Mouse (Mus musculus) CH12F3 (cell line): ENCODE results near the gene Gm28269.

Source experiments
- in situ Hi-C: fragments of 300-500 bp; cut with MboI; formaldehyde crosslinking; loops from 2 replicates; pipeline ENCODE4 v1.14.3; 2020; ENCODE audit warnings: low sequenced_read_pairs

Gm28269 gene

DNA sequence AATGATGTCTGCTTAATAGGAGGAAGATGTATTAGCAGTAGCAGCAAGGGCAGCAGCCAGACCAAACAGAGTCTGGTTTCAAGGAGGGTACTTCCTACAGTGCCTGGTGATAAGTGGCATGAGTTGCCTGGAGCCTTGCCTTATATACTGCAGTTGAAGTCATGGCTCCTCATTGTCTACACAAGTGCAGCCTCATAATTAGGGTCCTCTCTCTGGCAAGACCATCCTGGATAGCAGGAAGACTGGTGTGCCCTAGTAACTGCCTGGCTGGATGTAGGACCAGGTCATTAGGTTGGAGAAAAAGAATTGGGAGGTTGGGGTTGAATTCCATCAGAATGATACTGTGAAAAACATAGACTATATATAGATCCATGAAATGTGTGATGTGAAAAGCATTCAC lies at the start of gene Gm28269:
Gene Gm28269 (minus strand): TSS at position 101 of the 400 bp plus-strand sequence.
- in situ Hi-C loops, result no loop called here

DNA sequence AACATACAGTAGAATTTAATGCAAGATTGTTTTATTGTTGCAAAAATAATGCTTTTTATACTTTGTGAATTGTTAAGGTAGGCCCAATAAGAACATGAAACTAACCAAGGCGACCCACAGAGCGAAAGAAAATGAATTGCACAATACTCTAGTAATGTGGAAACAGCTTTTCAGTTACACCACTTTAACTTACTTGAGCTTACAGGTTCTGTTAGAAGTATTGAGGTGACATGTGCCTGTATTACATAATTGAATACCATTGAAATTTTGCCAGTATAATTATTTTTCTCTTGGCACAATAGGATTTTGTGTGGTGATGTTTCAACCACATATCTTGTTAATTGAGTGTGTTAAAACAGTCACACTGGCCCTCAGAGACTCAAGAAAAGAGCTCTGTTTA lies 28.0 kb downstream of the Gm28269 start:
- in situ Hi-C loops, result no loop called here

DNA sequence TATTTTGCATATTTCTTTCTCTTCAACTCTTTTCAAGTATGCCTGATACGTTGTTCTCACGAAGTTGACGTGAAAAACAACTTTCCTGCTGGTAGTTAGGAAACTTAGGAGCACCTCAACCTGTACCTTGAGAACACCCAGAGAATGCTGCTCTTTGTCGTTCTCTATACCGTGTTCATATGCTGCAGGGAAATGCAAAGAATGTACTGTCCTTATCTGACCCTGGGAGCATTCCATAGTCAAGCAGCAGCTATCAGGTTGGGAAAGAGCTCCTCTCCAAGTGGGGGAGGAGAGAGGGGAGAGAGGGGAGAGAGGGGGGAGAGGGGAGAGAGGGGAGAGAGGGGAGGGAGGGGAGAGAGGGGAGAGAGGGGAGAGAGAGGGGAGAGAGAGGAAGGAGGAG lies 29.6 kb downstream of the Gm28269 start:
- in situ Hi-C loops, result no loop called here

DNA sequence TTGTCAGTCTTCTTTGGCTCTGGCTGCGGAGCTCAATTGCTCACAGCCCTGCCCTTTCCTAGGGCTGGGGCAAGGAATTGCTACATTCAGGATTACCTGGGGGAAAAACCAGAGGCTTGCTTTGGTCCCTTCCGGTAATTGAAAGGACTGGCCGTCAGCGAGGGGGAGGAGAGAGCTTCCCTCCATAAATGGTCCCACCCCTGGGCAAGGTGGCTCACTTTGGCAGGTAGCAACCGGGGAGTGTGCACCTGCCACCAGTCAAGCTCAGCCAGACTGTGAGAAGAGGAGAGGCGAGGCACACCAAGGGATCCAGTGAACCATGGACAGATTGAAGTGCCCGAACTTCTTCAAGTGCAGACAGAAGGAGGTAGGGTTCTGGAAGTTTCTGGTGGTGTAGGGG lies 30.1 kb downstream of the Gm28269 start, which contains the start of gene Slc6a14:
Gene Slc6a14 (plus strand): TSS at position 68 of the 400 bp plus-strand sequence.
- in situ Hi-C loops, result no loop called here

DNA sequence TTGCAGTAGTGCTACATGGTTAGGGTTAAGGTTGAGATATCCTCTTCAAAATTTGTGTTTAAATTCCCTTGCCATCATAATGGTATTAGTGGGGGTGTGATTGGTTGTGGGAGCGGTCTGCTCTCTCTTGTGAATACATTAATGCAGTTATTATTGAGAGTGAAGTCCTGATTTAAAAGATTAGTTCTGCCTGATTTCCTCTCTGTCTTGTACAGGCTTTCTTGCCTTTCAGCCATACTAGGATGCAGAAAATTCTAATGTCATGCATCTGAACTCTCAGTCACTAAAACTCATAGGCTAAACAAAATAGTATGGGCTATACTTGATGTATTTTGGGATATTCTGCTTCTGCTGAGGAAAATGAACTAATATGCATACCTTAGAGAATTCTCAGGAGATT lies 40.4 kb downstream of the Gm28269 start:
- in situ Hi-C loops, result no loop called here

DNA sequence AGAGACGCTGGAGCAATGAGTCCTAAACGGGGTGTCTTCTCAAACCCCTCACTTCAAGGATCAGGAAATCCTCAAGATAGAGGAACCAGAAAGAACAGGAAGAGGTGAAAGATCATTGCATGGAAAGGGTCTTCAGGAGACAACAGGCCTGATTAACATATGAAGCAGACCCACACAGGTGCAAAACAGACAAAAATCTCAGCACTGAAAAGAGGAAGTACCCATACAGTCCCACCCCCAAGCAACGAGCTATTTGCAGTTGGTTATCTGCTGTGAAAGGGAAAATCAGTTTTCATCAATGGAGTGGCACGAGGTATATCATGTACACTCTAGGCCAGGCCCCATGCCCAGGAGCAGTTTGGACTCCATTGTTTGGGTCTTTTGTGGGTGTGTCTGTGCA lies 43.3 kb downstream of the Gm28269 start:
- in situ Hi-C loops, result no loop called here

DNA sequence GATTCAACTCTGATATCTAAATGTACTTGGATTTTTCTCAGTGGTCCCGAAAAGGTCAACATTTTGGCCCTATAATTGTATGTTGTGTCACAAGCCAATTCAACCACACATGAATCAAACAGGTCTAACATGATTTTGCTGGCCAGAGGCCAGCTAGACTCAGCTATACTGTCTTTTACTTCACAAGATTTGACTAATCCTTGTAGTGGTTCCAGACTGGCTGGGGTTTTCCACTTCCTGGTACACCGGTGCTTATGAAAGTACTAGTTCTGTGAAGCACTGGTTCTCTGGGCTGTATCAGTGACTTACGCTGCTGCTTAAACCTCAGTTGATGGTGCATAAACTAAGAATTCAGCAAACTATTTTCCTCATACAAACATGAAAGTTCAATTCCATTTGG lies 49.2 kb downstream of the Gm28269 start:
- in situ Hi-C loops, result no loop called here

DNA sequence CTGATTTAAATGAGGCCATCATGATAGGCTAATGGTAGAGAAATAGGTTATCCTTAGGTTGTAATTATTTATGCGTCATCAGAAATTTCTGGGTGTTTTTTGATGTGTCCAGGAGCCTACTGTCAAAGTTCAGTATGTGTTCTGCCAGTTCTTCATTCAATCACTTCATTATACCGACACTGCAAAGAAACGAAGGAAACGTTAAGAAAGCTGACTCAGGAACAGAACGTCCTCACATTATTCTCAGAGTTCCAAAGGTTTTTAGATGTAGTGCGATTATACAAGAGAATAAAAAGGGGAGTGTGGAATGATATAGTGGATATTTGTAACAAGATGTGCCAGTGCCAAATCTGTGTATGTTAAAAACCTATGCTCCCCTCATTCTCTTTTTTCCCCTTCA lies 49.7 kb downstream of the Gm28269 start:
- in situ Hi-C loops, result no loop called here
